Mouse (Mus musculus) stomach, postnatal 0 days (tissue): Measurements from ENCODE around the gene Klhl11.

Experiments used
- CTCF ChIP-seq: IDR thresholded peaks from 2 replicates; pipeline ENCODE4 v1.5.1; 2016; ENCODE audit warnings: antibody characterized with exemption, low read depth, mild to moderate bottlenecking, moderate library complexity
- EP300 ChIP-seq: optimal IDR thresholded peaks from 2 replicates; pipeline ENCODE3; 2016; ENCODE audit warnings: antibody characterized with exemption

GRCm38 (mm10) chr11:100423836-100424235 lies 48.7 kb downstream of the Klhl11 start:
- TF ChIP-seq CTCF (no peak), EP300 (no peak)
